Mouse (Mus musculus): Measurements from ENCODE around the gene Vax1.

The Vax1 gene

GRCm38 (mm10) chr19:59169936-59170765 lies at the start of gene Vax1:
TSS of gene Vax1 (minus strand) at chr19:59170056.
- DNase-seq: no peak

- DNase-seq: no peak
Measured at GRCm38 (mm10) chr19:59218991-59219390, 49.1 kb upstream of the Vax1 start, which contains the start of gene Kcnk18. TSS of gene Kcnk18 (plus strand) at chr19:59219214.

DNA sequence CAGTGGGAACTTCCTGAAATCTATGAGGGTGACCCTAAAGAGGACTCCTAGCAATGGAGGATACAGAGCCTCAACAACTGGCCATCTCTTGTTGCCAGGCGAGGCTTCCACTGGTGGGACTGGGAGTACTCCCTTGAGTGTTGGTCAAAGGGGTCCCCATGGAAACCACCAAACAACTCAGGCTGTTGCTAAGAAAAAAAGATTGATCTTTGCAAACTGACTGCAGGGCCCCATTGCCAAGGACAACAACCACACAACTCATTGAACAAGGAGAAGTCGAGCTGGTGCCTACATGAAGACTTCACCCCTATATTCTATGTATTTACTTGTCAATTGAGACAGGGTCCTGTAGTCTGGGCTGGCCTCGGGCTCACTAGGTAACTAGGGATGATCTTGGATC lies 47.0 kb upstream of the Vax1 start:
- no peak for DNase-seq

GRCm38 (mm10) chr19:59208986-59209385 lies 39.1 kb upstream of the Vax1 start:
- DNase-seq: no peak

GRCm38 (mm10) chr19:59208475-59208874 lies 38.6 kb upstream of the Vax1 start:
- DNase-seq: peak; percentile 51

- no peak for DNase-seq
Measured at GRCm38 (mm10) chr19:59198161-59198560, 28.3 kb upstream of the Vax1 start.

DNA sequence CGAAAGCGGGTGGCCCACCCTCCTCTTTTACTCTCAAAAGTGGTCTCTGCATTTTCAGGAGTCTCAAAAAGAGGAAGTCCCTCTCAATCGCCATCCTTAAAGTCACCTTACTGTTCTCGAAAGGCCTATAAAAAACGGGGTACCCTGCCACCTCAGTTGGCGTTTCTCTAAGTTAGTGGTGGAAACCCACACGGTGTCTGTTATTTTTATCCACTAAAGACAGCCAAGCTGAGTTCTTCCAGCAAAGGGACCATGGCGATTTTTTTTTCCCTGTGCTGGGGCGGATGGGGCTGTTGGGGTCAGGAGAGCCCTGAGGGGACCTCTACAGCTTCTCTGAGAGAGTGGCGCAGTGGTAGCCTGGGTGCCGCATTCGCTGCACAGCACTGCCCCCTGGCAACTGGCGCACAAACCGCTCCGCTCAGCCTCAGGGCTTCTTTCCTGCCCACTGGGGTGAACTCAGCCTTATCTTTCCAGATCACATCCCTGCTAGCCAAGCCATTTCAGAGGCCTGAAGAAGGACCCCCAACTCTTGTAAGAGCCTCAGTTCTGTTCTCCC lies 26.3 kb upstream of the Vax1 start:
- no peak for DNase-seq

- DNase-seq: no peak
Measured at GRCm38 (mm10) chr19:59195181-59195770, 25.4 kb upstream of the Vax1 start.

GRCm38 (mm10) chr19:59193986-59194820 lies 24.3 kb upstream of the Vax1 start:
- DNase-seq: no peak

- no peak for DNase-seq
Measured at GRCm38 (mm10) chr19:59193456-59193855, 23.6 kb upstream of the Vax1 start.

- no peak for DNase-seq
Measured at GRCm38 (mm10) chr19:59192491-59192890, 22.6 kb upstream of the Vax1 start.

DNA sequence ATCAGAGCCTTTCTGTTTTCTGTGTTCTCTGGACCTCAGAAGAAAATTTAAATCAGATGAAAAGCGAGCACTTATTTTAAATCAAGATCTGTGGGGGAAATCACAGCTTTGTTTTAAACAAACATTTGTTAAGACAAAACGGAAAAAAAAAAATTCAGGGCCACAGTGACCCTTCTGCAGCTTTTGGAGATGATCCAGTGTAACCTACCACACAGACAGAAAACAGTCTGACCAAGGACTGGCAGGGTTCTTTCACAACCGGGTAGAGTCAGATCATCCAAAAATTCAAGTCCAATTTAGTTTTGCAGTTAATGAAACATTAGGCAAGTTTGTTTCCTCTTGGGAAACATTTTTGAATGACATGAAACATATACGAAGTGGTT lies 21.3 kb upstream of the Vax1 start:
- no peak for DNase-seq

DNA sequence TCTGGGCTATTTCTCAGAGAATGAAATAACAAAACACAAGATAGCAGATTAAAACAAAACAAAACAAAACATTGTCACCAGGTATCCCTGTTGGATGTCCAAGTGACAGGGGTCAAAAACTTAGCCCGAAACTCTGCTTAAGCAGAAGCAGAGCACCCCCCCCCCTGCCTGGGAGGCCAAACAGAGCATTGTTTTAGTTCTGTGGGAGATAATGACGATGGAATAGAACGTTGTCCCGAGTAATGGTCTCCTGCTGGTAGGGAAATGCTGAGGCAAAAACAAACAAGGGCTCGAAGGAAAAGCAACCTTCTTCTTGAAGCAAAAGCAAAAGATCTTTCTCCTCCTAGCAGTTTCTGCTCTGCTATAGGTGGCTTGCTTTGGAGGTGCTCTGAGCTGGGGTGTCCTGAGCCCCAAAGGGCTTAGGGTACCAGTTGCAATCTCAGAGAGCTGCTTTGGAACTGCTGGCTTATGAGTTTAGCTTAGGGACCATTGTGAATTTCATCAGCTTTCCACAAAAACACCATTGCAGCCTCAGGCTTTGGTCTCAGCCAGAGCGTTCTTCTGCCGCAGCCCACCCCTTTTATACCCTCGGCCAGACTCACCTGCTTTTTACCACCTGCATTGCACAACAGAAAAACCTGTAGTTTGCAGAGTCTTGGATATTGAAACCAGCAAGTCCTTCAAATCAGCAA lies 20.7 kb upstream of the Vax1 start:
- no peak for DNase-seq

GRCm38 (mm10) chr19:59188981-59189380 lies 19.1 kb upstream of the Vax1 start:
- DNase-seq: no peak

DNA sequence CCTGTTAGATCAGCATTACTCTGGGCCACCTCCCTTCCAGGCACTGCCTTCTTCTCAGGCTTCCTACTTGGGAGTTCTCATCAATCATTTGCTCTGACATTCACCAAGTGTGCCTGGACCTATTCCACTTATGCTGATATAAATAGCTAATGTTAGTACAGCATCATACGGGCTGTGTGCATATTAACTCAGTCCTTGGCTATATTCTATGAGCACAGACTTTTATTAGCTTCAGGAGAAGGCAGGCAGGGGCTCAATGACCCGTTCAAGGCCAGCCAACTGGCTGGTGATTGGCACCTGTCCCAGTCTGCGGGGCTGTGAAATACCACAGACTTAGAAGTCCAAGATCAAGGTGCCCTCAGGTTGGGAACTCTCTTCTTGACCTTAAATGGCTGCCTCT lies 14.1 kb upstream of the Vax1 start:
- no peak for DNase-seq

DNA sequence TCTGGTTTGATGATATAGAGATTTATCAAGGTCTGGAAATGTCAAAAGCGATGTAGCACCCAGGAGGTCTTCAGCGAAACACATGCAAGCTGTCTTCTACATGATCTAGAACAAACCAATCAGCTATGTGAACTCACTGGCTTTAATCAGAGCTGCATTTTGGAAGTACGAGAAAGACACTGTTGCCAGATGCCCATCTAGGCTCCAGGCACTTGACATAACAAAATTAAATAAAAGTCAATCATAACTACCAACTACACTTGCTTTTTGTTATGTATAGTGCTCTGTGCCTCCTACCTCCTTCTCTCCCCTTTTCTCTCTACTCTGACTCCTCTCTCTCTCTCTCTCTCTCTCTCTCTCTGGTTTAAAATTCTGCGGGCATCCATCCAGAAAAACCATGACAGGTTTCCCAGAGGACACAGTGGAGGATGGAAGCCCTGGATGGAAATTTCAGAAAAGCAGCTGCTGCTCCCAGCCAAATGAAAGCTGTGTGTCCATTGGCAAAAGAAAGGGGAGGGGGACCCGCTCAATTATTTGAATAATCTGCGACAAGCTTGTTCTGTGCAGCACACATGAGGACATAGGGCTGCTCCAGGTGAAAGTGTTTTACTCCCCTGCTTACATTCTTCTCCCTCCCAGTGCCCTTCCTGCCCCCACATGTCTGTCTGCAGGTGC lies 3.6 kb upstream of the Vax1 start:
- no peak for DNase-seq

DNA sequence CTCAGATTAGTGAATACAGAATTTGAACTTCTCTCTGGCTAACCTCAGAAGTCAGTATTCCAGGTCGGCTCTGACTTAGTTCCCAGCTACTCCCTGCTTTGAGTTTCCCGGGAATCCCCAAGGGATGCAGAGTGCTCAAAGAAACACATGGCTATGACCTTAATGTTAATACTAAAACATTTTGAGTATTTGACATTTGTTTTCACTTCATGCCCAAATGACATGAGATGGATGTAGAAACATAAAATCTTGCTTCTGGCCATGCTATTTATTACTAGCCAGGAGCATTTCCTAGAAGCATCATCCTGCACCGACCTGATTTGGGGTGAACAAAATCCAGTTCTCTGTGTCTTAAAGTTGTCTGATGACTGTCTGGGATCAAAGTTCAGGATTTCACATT lies 2.9 kb upstream of the Vax1 start:
- no peak for DNase-seq

DNA sequence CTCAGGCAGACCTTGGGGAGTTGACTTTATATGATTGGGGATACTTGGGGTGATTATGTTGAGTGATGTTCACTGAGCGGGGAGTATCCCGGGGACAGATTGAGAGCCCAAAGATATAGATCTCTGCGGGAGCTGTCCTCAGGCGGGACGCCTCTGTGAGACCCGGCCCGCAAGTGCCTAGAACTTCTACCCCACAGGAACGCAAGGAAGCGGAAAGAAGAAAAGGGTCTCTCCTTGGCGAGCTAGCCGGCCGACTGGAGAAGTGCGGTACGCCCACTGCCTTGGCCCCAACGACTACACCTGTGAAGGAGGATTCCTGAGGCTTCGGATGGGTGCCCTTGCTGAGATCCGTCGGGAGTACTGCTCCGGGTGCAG lies 2.0 kb upstream of the Vax1 start:
- DNase-seq: no peak

DNA sequence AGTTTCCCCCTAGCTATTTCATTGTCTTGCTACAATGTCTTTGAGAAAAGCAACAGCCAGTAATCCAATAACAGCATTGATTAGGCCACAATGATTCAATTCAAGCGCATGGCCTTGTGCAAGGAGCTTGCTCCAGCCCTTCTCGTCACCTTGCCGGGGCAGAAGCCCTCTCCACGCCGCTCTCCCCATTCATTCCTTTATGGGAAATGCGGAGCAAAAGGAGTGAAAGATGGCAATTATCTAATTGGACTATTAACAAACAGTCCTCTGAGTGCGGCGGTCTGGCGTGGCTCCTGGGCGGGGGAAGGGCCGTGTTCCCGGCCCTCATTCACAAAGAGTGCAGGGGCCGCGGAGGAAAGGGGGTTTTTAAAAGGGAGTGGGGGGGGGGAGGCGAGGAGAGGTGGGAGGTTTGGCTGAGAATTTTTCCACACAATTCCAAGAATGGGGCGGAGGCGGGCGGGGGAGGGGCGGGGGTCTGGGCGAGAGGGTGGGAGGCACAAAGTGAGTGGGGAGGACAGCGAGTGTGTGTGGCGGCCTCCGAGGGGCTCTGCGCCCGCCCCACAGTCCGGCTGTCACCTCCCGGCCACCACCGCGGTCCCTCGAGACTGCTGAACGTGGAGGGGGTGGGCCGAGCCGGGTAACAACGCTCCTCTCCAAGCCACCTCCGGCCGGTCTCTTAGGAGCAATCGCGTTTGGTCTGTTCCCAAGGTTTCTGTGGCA lies 1.5 kb upstream of the Vax1 start:
- no peak for DNase-seq

- no peak for DNase-seq
Measured at GRCm38 (mm10) chr19:59170766-59171095, 875 bp upstream of the Vax1 start.

DNA sequence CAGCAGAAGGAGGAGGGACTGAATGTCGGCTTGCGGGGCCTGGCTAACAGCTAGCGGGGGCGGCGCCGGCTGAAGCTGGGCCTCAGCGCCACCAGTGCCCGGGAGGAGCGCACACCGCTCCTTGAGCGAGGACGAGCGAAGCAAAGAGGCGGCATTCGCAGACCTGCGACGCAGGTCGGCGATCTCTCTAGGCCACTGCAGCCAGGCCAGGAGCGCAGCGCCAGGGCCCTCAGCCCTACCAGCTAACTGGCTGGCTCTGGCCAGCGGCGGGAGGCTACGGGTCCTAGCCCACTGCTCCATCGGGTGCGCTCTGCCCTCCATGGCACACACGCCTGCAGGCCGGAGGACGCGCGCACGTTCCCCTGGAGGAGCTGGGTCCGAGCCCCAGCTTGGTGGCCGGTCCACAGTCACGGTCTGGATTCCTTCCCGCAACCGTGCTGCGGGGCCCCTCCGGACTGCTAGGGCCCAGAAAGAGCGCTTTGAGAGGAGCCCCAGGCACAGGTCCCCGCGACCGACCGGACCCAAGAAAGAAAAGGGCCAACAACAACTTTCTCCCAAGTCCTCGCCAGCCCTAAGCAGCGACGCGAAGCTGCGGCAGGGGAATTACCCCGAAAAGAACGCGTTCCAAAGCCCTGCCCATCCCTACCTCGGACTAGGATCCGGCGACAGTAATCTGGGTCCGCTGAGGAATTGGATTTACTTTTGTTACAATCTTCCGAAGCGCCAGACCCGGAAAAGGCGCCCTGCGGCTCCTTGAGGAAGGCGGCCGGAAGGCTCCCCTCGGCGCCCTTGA lies 517 bp downstream of the Vax1 start:
- no peak for DNase-seq
